Mouse (Mus musculus) adrenal gland, adult 8-10 months (tissue): ENCODE measurements around the gene Olfr149. TPM values are rescaled to one million over a fixed set of nuclear protein-coding genes. Genes with fewer than 3 reads are reported as not detected.
"Not testable (repeated sequence)": the region's sequence is repeated elsewhere in the genome, so short reads cannot be mapped to it uniquely, and the experiment has no call there.

ENCODE experiments used
- DNase-seq: peaks from one replicate; pipeline ENCODE4 v3.0.0; 2022
- total RNA-seq, 4 experiments: library from RNA; stranded (reverse); gene quantifications; 2 replicates each; pipeline ENCODE4 v1.2.4; 2022

Olfr149 gene
- not detected for total RNA-seq

DNA sequence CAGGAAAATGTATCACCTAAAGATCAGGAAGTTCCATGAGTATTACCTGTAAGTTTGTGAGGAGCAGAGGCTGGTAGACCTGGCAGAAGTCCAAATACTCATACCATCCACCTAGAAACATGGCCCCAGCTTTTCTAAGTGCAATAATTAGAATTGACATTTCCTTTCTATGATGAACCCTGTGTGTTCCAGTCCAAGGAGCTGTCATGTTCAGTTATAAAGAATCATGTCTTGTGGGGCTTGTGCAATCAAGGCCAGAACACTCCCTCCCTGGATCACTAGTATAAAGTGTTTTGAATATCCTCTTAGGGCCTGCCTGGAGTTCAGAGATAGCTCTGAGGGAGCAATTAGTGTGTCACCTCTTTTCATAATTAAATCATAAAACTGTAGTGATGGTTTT, at the start of gene Olfr149:
TSS of gene Olfr149 (minus strand) at position 101 of the 400 bp plus-strand sequence.
- no peak for DNase-seq

DNA sequence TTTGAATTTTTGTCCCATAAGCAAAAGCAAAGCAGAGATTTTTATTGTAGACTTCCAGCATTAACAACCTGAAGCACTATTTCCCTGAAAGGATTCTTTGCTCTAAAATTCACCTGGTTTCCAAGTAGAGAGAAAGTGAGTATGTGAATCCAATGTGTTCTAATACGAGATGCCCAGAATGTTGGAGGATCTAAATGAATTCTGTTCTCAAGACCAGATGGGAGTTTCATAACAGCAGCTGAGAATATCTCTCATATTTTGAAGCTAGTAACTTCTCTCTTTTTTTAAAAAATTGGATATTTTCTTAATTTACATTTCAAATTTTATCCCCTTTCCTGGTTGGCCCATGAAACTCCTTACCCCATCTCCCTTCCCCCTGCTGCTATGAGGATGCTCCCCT, 39.5 kb upstream of the Olfr149 start:
- DNase-seq: no peak

DNA sequence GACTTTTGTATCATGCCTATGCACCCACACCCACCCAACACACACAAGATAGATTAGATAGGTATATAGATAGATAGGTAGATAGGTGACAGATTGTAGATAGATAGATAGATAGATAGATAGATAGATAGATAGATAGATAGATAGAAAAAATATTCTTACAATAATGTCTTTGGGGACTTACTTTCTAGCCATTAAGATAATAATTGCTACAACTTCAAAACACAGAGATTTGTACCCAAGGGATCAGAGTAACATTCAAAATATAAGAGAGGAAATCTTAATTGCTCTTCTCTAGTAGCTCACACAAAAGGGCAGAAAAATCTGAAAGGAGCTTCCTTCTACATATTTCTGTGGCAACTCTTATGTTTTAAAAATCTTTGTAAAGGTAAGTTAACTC, 39.0 kb upstream of the Olfr149 start, which contains the start of gene Olfr967:
TSS of gene Olfr967 (plus strand) at position 301 of the 400 bp plus-strand sequence.
- DNase-seq: no peak

DNA sequence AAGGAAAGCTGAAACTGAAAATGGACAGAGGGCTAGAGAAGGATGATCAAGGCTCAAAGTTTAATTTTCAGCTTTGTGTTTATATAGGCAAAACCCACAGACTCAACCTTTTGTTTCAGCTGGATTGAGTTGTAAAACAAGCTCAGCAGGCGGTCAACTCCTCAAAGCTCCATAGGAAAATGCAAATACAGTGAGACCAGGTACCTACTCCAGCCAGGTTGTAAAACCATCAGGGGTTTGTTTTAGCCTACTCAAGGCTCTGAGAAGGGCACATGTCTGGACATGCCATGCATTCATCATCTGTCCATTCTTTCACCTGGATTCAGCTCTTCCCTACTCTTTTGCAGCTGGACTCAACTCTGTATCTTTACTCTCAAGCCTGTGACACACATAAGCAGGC, 33.8 kb upstream of the Olfr149 start:
- no peak for DNase-seq

DNA sequence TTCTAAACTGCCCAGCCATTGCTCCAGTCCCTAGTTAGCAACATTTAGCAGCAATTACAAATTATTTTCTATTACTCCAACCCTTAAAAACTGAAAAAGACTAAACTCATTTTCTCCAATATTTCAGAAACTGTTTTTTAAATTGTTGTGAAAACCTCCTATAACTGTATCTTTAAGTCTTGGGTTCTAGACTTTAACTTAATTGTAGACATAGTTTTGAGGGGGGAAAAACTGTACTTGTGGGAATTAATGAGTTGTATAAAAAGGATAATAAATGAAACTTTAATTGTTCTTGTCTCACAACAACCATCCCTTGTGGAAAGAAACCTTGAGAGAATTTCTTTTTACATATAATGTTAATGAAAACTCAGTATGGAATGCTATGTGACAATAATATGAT, 23.8 kb upstream of the Olfr149 start, which contains the start of gene Olfr150:
TSS of gene Olfr150 (plus strand) at position 301 of the 400 bp plus-strand sequence.
- DNase-seq: no peak

DNA sequence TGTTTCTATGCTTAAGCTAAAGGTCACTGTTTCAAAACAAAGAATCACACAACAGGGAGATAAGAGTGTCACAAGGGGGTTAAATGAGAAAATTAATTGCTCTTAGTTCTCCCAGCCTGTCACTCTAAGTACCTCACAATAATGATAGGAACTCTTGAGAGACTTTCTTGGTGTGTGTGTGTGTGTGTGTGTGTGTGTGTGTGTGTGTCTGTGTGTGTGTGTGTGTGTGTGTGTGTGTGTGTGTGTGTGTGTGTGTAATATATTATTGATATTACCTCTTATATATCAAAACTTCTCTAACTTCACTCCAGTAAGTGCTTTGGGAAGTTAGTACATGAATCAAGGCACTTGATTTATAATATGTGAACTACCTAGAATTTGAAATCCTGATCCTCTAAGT, 4.1 kb upstream of the Olfr149 start, which contains the start of gene Olfr965:
TSS of gene Olfr965 (plus strand) at position 301 of the 400 bp plus-strand sequence.
- DNase-seq: no peak

DNA sequence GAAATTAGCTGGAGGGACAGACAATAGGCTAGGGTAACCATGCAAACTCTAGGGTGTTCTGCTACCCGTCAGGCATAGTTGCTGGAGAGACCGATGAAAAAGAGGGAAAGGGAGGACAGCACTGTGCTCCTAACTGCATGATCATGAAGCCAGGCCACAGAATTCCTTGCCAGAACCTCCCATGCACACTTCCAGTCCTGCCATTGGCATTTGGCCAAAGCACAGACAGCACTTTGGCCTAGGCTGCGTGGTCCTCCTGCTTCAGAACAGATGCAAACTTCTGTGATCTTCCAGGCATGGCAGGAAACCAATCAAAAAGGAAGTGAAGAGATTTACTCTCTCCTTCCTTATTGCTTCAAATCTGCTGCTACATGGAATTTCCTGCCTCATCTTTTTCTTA, 2.0 kb upstream of the Olfr149 start:
- no peak for DNase-seq

DNA sequence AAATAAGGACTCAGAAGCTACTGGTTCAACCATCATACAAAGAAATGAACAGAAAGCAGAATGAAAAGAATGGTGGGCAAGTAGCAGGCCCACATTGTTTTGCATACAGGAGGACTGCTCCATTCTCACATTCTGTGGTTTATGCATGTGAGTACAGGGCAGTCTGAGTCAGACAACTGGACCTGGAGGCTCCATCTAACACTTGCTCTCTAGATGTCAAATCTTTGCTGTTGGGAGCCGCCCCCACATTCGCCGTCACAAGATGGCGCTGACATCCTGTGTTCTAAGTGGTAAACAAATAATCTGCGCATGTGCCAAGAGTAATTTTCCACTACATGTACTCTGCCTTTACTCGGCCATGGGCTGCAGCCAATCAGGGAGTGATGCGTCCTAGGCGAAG, 5.8 kb downstream of the Olfr149 start:
- DNase-seq: not testable (repeated sequence)

DNA sequence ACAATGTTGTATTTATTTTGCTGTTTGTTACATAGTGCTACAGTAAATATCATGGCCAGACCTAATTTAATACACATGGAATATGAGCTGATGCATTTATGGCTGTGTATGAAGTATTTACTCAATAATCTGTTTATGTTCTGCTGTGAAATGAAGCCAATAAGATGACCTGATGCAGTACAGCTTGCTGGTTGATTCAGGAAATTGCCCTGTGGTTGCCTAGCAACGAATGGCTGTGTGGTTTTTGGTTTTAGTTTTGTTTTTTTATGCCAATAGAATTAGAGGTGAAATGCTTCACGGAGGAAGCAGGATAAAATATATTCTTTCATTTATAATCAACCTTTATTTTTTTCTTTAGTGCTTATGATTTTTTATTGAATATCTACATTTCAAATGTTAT, 27.6 kb downstream of the Olfr149 start:
- DNase-seq: no peak

DNA sequence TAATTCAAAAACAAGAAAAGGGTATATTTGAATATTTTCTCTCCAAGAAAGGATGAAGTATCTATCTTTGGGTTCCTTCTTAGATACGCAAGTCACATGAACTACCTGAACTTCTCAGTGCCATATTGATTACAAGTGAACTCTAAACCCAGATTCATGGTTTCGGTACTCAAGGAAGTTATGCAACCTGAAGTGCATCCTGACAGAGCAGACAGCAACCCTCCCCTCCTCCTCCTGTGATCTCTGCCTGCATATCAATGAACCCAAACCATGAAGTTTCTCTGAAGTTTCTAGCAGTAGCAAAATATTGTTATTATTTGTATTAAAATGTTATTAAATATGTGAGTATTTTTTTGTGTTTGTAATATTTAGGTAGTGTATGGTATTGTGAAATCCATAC, 28.4 kb downstream of the Olfr149 start:
- no peak for DNase-seq

DNA sequence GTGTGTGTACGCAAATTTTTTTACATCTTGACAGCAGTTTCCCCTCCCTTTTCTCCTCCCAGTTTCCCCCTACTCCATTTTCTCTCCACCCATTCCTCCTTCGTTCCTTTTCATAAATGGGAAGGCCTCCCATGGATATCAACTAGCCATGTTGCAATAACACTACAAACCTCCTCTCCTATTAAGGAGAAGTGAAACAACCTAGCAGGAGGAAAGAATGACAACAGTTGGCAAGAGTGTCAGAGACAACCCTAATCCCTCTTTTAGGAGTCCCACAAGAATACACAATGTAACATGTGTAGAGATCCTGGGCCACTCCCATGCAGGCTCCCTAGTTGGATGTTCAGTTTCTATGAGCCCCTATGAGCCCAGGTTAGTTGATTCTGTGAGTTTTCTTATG, 32.1 kb downstream of the Olfr149 start:
- DNase-seq: no peak

DNA sequence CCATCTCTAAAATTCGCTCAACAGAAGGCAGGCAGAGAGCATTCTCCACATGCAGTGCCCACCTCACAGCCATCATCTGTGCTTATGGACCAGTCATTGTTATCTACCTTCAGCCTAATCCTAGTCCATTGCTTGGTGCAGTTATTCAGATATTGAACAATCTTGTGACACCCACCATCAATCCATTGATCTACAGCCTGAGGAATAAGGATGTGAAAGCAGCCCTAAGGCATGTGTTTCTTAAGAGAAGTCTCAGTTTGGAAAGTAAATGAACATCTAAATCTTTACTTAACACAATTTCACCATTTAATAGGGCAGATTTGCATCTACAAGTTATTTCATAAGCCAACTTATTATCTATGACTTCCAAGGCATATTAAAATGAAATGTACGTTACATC, 37.2 kb downstream of the Olfr149 start:
- DNase-seq: no peak

DNA sequence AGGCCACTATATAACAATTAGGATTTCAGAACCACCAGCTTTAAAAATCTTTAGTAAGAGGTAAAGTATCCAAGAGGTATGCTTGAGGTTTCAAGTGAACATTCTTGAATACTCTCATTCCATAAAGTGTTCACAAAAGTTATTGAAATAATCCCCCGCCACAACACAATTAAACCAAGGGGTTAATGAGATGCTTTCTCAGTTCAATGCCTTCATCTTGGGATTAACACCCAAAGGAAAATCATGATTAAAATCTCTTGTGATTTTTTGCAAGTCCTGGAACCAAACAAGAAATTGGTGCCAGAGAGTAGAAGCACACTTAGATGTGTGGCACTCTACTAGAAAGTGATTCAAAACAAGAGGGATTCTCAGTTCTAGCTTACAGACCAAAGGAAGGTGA, 40.0 kb downstream of the Olfr149 start, which contains the start of gene Olfr963:
TSS of gene Olfr963 (plus strand) at position 301 of the 400 bp plus-strand sequence.
- no peak for DNase-seq

DNA sequence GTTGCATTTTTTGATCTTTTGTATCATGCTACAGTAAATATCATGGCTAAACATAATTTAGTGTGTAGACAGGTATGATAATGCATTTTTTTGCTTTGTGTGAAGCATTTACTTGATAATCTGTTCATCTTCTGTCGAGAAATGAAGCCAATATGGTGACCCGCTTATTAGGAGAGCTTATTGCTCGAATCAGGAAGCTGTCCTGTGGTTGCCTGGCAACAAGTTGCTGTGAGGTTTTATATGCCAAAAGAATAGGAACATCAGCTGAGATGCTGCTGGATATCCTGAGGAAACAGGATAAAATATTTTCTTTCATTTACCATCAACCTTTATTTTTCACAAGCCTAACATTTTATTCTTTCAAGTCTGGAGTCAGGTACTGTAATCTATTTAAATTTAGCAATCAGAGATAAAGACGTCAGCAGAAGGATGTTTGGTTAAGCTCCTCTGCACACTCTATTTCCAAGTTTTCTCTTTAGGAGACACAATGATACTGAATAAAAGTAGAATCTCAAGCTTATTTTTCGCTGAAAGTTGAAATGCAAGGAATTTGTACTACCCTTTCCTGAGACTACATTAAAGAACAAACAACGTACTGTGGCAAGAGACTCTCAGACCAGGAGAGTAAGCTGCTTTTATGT, 52.0 kb downstream of the Olfr149 start:
- no peak for DNase-seq

Other genes starting within 250 kb of the Olfr149 start
- gene Olfr955, start 235.2 kb downstream of the Olfr149 start, total RNA-seq: not detected
- gene Olfr44, start 213.1 kb downstream of the Olfr149 start, total RNA-seq: not detected
- not detected for gene Olfr957, start 191.3 kb downstream of the Olfr149 start, total RNA-seq
- gene Olfr958, start 153.1 kb downstream of the Olfr149 start, total RNA-seq: not detected
- not detected for gene Olfr959, start 131.5 kb downstream of the Olfr149 start, total RNA-seq
- 10 to 100 TPM; 14.1 to 23.1 (median 19.1) TPM for gene AW551984, start 102.7 kb downstream of the Olfr149 start, total RNA-seq
- not detected for gene Olfr148, start 96.5 kb downstream of the Olfr149 start, total RNA-seq
- gene Olfr960, start 85.7 kb downstream of the Olfr149 start, total RNA-seq: not detected
- not detected for gene Olfr961, start 62.0 kb downstream of the Olfr149 start, total RNA-seq
- not detected for gene Olfr963, start 39.9 kb downstream of the Olfr149 start, total RNA-seq
- not detected for gene Olfr965, start 4.2 kb upstream of the Olfr149 start, total RNA-seq
- gene Olfr150, start 23.9 kb upstream of the Olfr149 start, total RNA-seq: not detected
- not detected for gene Olfr967, start 39.1 kb upstream of the Olfr149 start, total RNA-seq
- gene Olfr968, start 76.1 kb upstream of the Olfr149 start, total RNA-seq: not detected
- not detected for gene Olfr969, start 83.8 kb upstream of the Olfr149 start, total RNA-seq
- not detected for gene Olfr970, start 101.7 kb upstream of the Olfr149 start, total RNA-seq
- gene Olfr971, start 129.8 kb upstream of the Olfr149 start, total RNA-seq: not detected
- not detected for gene Olfr972, start 159.3 kb upstream of the Olfr149 start, total RNA-seq
- not detected for gene Olfr229, start 200.2 kb upstream of the Olfr149 start, total RNA-seq
- not detected for gene Olfr974, start 230.4 kb upstream of the Olfr149 start, total RNA-seq
- not detected for gene Olfr975, start 244.9 kb upstream of the Olfr149 start, total RNA-seq